Mouse (Mus musculus) cerebellum, postnatal 25 days (tissue): ENCODE measurements around the gene Gse1.

ENCODE experiments used
- DNase-seq, 2 experiments: peaks; one replicate each; pipeline ENCODE4 v3.0.0; 2021; ENCODE audit warnings: mixed read lengths in 2 of 2

The Gse1 gene

GRCm38 (mm10) chr8:120538397-120539240, 310.4 kb downstream of the Gse1 start:
- DNase-seq: peak; percentile 76 to 81

DNA sequence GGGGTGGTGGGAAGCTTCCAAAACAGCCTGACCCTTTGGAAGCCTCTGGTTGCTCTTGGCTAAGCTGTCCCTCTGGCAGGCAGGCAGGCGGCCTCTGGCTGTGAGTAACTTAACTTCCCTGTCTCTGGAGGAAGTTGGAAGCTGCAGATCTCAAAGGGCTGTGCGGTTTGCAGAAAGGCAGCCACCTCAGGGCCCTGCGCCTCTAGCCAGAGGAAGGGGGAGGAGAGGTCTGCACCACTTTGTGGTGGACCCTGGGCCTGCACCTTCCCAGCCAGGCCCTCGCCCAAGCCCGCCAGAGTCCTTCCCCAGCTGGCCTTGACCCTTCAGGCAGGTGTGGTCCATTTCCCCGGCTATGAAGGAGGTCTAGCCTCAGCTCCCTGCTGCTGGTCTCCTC, 311.1 kb downstream of the Gse1 start:
- peak in 1 of 2 experiments; percentile 53 for DNase-seq

GRCm38 (mm10) chr8:120539775-120540625, 311.7 kb downstream of the Gse1 start:
- peak in 1 of 2 experiments; percentile 65 for DNase-seq

GRCm38 (mm10) chr8:120542995-120543394, 314.7 kb downstream of the Gse1 start:
- no peak for DNase-seq

- peak; percentile 58 to 70 for DNase-seq
Measured at GRCm38 (mm10) chr8:120543416-120544055, 315.3 kb downstream of the Gse1 start.

GRCm38 (mm10) chr8:120544155-120544554, 315.9 kb downstream of the Gse1 start:
- no peak for DNase-seq

GRCm38 (mm10) chr8:120547562-120547961, 319.3 kb downstream of the Gse1 start:
- DNase-seq: peak; percentile 43 to 51

GRCm38 (mm10) chr8:120548313-120548761, 320.1 kb downstream of the Gse1 start:
- peak; percentile 78 to 79 for DNase-seq

DNA sequence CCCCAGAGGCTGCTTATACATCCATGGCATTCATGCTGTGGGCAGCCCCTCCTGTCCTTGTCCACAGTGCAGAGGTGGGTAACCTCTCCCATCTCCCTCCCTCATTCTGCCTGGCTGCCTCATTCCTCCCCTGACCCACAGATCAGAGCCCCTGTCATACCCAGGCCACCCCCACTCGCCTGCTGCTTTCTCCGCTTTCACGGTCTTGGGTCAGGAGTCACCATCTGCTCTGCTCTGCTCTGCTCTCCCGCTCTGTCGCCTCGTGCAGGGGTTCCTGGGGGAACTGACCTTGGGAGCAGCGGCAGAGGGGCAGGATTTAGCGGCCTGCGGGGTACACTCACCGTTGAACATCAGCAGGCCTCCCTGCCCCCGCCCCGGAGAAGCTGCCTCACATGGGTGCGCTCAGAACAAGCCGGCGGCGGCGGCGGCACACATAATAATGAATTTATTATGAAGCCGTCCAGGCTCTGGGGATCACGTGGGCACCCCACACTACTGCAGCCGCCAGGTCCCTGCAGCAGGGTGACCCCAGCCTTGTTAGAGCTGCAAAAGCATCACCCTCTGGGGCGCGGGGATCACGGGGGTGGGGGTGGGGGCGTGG, 321.2 kb downstream of the Gse1 start:
- peak; percentile 66 to 68 for DNase-seq

DNA sequence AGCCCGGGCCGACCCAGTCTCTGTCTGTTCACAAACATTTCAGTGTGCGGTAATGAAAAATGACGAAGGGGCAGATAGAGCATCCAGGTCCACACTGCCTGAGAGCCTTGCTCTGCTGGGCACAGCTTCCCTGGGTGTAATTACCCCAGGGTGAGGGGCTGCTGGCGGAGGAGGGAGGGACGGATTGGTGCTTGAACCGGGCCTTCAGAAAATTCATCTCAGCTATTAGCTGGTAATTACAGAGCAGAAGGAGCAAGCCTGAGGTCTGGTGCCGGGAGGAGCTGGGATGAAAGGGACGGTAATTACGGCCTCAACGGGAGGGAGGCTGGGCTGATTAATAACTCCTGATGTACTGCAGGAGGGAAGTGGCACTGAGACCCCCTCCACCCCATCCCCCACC, 321.7 kb downstream of the Gse1 start:
- DNase-seq: peak; percentile 50 to 59

- DNase-seq: peak; percentile 50 to 51
Measured at GRCm38 (mm10) chr8:120550430-120550829, 322.2 kb downstream of the Gse1 start.

GRCm38 (mm10) chr8:120550937-120551676, 322.9 kb downstream of the Gse1 start:
- DNase-seq: peak; percentile 67 to 81

DNA sequence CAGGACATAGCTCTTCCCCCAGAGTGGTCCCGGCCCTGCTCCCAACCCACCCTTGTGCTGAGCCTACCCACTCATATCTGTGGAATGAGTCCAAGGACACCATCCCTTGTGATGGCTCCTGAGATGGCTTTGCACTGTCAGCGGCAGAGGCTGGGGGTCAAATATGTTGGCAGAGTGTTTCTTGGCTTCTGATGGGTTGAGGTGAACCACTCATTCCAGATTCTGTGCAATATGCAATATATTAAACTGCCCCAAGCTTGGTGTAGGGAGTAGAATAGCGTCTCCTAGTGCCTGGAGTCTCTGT, 323.4 kb downstream of the Gse1 start:
- no peak for DNase-seq

- DNase-seq: peak; percentile 54 to 69
Measured at GRCm38 (mm10) chr8:120552509-120552908, 324.3 kb downstream of the Gse1 start.

DNA sequence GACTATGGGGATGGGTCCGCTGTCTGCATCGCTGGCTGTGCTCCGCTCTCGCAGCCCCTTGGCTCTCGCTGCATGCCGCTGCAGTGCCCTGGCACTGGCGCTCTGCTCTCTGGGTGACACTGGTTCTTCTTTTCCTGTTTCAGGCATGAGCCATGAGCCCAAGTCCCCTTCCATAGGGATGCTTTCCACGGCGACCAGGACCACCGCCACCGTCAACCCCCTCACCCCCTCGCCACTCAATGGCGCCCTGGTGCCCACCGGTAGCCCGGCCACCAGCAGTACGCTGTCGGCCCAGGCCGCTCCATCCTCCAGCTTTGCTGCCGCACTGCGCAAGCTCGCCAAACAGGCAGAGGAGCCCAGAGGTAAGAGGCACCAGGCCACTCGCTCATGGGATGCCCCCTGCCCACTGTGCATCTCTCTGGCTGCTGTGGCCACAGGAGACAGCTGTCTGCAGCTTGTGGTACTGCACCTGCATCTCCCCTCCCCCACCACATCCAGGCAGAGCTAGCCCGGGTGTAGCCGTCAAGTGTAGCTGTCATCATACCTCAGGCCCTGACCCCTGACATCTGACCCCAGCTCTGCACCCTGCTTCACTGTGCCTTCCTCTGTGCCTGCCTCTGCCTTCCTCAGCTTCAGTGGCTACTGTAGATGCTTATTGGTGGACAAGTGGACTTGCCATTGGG, 325.3 kb downstream of the Gse1 start:
- DNase-seq: peak in 1 of 2 experiments; percentile 36

- peak in 1 of 2 experiments; percentile 51 for DNase-seq
Measured at GRCm38 (mm10) chr8:120554466-120555039, 326.3 kb downstream of the Gse1 start.

- peak in 1 of 2 experiments; percentile 47 for DNase-seq
Measured at GRCm38 (mm10) chr8:120556198-120556892, 328.1 kb downstream of the Gse1 start.

- DNase-seq: peak; percentile 77 to 79
Measured at GRCm38 (mm10) chr8:120557170-120557965, 329.1 kb downstream of the Gse1 start.

DNA sequence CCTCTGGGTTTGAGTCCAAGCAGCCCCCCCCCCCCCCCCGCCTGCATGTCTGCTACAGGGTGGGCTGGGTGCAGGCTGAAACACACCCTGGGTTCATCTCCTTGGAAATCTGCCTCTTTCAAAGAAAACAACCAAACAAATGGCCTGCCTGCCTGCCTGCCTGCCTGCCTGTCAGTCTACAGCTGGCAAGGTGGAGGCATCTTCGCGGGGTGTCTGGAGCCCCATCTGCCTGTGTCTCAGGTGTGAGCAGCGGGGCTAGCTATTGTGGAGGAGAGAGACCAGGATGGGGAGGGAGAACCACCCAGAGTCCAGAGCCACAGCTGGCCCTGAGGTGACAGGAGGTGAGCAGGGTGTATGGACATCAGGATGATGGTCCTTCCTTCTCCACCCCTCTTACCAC, 329.9 kb downstream of the Gse1 start:
- peak; percentile 58 to 70 for DNase-seq
